Mouse (Mus musculus): ENCODE measurements around the gene Lpcat1. TPM values are rescaled to one million over a fixed set of nuclear protein-coding genes. Genes with fewer than 3 reads are reported as not detected.
A peak's percentile ranks its signal among the peaks of the same experiment; 100 is the strongest.

Gene Lpcat1
- 59.0 and 60.4 TPM in 2 replicates for polyA plus RNA-seq (2016; fragmentation: Nextera tagmentation; extraction: Ambion mirVana)

DNA sequence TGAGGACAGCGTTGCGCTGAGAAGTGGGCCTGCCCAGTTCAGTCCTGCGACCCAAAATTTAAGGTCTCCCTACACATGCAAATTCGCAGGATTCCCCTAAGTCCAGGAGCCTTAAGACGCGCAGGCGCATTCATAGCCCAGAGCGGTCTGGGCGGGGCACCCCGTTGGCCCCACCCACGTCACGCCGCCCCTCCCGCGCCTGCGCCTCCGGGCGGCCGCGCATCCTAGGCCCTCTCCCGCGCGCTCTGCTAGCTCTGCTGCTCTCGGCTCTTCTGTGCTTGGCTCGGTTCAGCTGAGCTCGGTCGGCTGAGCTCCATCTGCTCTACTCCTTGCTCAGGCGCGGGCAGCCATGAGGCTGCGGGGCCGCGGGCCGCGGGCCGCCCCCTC is at the start of gene Lpcat1:
TSS of gene Lpcat1 (plus strand) at position 164 of the 387 bp plus-strand sequence.
- Histone ChIP-seq H3K4me1 (peaks cover 22% of the 10 kb centered on the region), H3K27me3 (replicated peaks) (no peaks in the 10 kb centered on the region), H3K9ac (peak within 1 kb of the TSS; percentile 93), H3K4me3 (peak within 1 kb of the TSS; percentile 89), H3K9me3 (no peaks in the 10 kb centered on the region), H3K4me2 (replicated peaks) (peak within 1 kb of the TSS; percentile 95), H3K27ac (peak within 1 kb of the TSS; percentile 95), H3K36me3 (no peaks in the 10 kb centered on the region)
- peak; percentile 95 for ATAC-seq (ENCODE audit: low FRiP score, low read depth)
- WGBS, result under 1% methylated on average over 35 of the region's 35 CpGs

DNA sequence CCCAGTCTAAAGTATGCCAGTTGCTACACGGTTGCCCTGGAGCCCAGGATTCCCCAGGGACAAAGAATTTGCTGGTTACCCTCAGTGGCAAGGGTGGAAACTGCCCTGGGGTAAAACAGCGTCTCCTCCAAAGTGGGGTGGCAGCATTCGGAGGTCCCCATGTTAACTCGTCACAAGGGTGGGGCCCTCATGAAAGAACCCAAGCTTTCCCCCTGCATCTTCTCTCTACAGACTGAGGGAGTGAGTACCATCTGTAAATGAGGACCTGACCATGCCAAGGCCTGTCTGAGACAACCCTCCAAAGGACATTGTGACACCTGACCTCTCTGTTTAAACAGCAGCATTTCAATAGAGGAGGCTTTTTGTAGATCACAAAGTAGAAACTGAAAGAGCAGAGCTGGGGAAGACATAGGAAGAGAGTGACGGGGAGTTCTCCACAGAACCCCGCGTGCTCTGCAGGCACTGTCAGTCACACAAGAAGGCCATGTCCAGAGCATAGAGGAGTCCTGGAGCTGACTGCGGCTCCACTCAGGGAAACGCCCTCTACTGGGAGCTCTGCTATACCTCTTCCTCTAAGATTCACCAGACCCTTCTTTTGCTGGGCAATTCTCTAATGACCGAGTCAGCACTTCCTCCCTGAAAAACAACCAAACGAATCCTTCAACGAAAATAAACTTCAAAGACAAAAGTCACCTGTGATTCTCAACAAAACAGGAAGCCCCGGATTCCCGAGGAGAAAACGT is 49.3 kb upstream of the Lpcat1 start:
- no peak overlapping the region for H3K4me2 ChIP-seq (replicated peaks)
- ATAC-seq (ENCODE audit: low FRiP score, low read depth), result peak; percentile 68; the same call in 1 of the 2 replicates
- H3K4me3 ChIP-seq, result no peak overlapping the region
- no peak overlapping the region for H3K9ac ChIP-seq
- no peaks in the 10 kb centered on the region for H3K36me3 ChIP-seq
- no peak overlapping the region for H3K27ac ChIP-seq
- H3K27me3 ChIP-seq (replicated peaks), result no peaks in the 10 kb centered on the region
- H3K4me1 ChIP-seq, result peaks cover 11% of the 10 kb centered on the region
- WGBS, result 40% methylated on average over 15 of the region's 15 CpGs
- no peaks in the 10 kb centered on the region for H3K9me3 ChIP-seq

- H3K9me3 ChIP-seq, result no peaks in the 10 kb centered on the region
- H3K9ac ChIP-seq, result no peak overlapping the region
- H3K36me3 ChIP-seq, result no peaks in the 10 kb centered on the region
- H3K4me3 ChIP-seq, result no peak overlapping the region
- no peaks in the 10 kb centered on the region for H3K27me3 ChIP-seq (replicated peaks)
- peak overlapping the region; percentile 16; the same call in 1 of the 2 replicates for H3K4me2 ChIP-seq (replicated peaks)
- no peak overlapping the region for H3K27ac ChIP-seq
- peaks cover 11% of the 10 kb centered on the region for H3K4me1 ChIP-seq
- 42% methylated on average over 12 of the region's 12 CpGs for WGBS
- ATAC-seq (ENCODE audit: low FRiP score, low read depth), result no peak
Measured at GRCm38 (mm10) chr13:73418297-73418696, 48.7 kb upstream of the Lpcat1 start.

GRCm38 (mm10) chr13:73419244-73419643 is 47.8 kb upstream of the Lpcat1 start:
- H3K4me1 ChIP-seq, result peaks cover 11% of the 10 kb centered on the region
- no peak overlapping the region for H3K4me2 ChIP-seq (replicated peaks)
- no peak overlapping the region for H3K4me3 ChIP-seq
- H3K9me3 ChIP-seq, result no peaks in the 10 kb centered on the region
- ATAC-seq (ENCODE audit: low FRiP score, low read depth), result no peak
- H3K36me3 ChIP-seq, result no peaks in the 10 kb centered on the region
- H3K27me3 ChIP-seq (replicated peaks), result no peaks in the 10 kb centered on the region
- WGBS, result 80% methylated on average over 5 of the region's 5 CpGs
- H3K9ac ChIP-seq, result no peak overlapping the region
- H3K27ac ChIP-seq, result no peak overlapping the region

- H3K9ac ChIP-seq, result no peak overlapping the region
- no peaks in the 10 kb centered on the region for H3K36me3 ChIP-seq
- 64% methylated on average over 4 of the region's 4 CpGs for WGBS
- H3K9me3 ChIP-seq, result no peaks in the 10 kb centered on the region
- peaks cover 5% of the 10 kb centered on the region for H3K4me1 ChIP-seq
- H3K4me2 ChIP-seq (replicated peaks), result no peak overlapping the region
- H3K27ac ChIP-seq, result no peak overlapping the region
- ATAC-seq (ENCODE audit: low FRiP score, low read depth), result no peak
- no peak overlapping the region for H3K4me3 ChIP-seq
- no peaks in the 10 kb centered on the region for H3K27me3 ChIP-seq (replicated peaks)
Measured at GRCm38 (mm10) chr13:73423043-73423442, 44.0 kb upstream of the Lpcat1 start.

GRCm38 (mm10) chr13:73425035-73425434 is 42.0 kb upstream of the Lpcat1 start:
- no peak overlapping the region for H3K4me3 ChIP-seq
- no peaks in the 10 kb centered on the region for H3K36me3 ChIP-seq
- H3K9me3 ChIP-seq, result no peaks in the 10 kb centered on the region
- ATAC-seq (ENCODE audit: low FRiP score, low read depth), result no peak
- no peaks in the 10 kb centered on the region for H3K4me1 ChIP-seq
- H3K27me3 ChIP-seq (replicated peaks), result no peaks in the 10 kb centered on the region
- H3K4me2 ChIP-seq (replicated peaks), result no peak overlapping the region
- WGBS, result 73% methylated on average over 6 of the region's 6 CpGs
- H3K9ac ChIP-seq, result no peak overlapping the region
- H3K27ac ChIP-seq, result no peak overlapping the region

DNA sequence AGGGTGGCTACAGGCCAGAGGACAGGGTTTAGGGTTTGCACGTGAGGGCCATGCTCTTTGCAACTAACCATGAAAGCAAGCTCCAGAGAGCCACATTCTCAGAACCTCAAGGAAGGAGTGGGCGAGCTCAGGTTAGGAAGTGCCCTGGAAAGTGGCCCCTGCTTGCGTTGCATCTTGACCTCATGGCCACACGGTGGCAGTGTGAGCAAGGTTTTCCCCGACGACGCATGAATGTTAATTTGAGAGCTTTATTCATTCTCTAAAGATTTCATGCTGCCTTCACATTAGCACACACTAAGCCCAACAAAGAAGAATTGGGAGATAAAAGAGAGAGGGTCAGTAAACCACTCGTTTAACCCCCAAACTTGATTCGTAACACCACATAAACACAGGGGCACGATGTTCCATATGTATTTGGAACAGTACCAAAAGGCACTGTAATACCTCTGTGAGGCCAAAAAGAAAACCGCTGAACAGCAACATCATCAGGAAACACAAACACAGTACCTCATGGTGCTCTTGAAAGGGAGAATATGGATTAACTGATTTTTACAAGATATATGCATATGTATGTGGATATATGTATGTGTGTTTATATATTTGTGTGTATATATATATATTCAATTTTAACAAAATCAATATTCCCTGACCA is 41.0 kb upstream of the Lpcat1 start:
- no peak overlapping the region for H3K27ac ChIP-seq
- no peaks in the 10 kb centered on the region for H3K4me1 ChIP-seq
- H3K36me3 ChIP-seq, result no peaks in the 10 kb centered on the region
- H3K4me3 ChIP-seq, result no peak overlapping the region
- ATAC-seq (ENCODE audit: low FRiP score, low read depth), result 0 out of 2 replicates have a peak, but pooled peaks have one; percentile 41
- WGBS, result 9% methylated on average over 11 of the region's 11 CpGs
- 0 out of 2 replicates have a peak overlapping the region, but pooled peaks have one; percentile 21 for H3K4me2 ChIP-seq (replicated peaks)
- no peaks in the 10 kb centered on the region for H3K27me3 ChIP-seq (replicated peaks)
- H3K9ac ChIP-seq, result no peak overlapping the region
- H3K9me3 ChIP-seq, result no peaks in the 10 kb centered on the region

DNA sequence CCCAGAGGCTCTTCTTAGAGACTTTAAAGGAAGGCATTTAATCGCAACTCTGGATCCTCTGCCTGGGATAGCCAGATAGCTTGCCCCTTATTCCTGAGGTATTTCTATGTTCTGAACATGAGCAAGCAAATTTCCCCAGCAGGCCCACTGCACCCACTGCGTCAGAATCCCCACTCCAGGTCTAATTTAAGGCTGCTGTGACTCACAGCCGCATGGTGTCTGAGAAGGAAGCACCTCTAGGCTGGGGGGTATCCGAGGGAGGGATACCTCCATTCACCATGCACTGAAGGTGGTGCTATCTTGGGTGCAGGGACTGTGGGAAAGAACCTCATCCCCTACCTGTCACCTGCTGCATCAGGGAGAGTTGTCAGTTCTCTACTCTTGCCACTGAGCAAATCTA is 40.4 kb upstream of the Lpcat1 start:
- 0 out of 2 replicates have a peak, but pooled peaks have one; percentile 21 for ATAC-seq (ENCODE audit: low FRiP score, low read depth)

GRCm38 (mm10) chr13:73429605-73430321 is 37.2 kb upstream of the Lpcat1 start:
- H3K4me1 ChIP-seq, result no peaks in the 10 kb centered on the region
- H3K4me3 ChIP-seq, result no peak overlapping the region
- 87% methylated on average over 6 of the region's 6 CpGs for WGBS
- no peak overlapping the region for H3K27ac ChIP-seq
- no peaks in the 10 kb centered on the region for H3K27me3 ChIP-seq (replicated peaks)
- no peak overlapping the region for H3K9ac ChIP-seq
- ATAC-seq (ENCODE audit: low FRiP score, low read depth), result no peak
- H3K9me3 ChIP-seq, result no peaks in the 10 kb centered on the region
- no peak overlapping the region for H3K4me2 ChIP-seq (replicated peaks)
- H3K36me3 ChIP-seq, result no peaks in the 10 kb centered on the region

More for the DNA sequence above, 40.4 kb upstream of the Lpcat1 start:
- no peaks in the 10 kb centered on the region for H3K9me3 ChIP-seq
- no peaks in the 10 kb centered on the region for H3K27me3 ChIP-seq (replicated peaks)
- 86% methylated on average over 4 of the region's 4 CpGs for WGBS
- no peak overlapping the region for H3K4me3 ChIP-seq
- no peak overlapping the region for H3K9ac ChIP-seq
- no peaks in the 10 kb centered on the region for H3K36me3 ChIP-seq
- no peaks in the 10 kb centered on the region for H3K4me1 ChIP-seq
- H3K4me2 ChIP-seq (replicated peaks), result no peak overlapping the region
- H3K27ac ChIP-seq, result no peak overlapping the region

DNA sequence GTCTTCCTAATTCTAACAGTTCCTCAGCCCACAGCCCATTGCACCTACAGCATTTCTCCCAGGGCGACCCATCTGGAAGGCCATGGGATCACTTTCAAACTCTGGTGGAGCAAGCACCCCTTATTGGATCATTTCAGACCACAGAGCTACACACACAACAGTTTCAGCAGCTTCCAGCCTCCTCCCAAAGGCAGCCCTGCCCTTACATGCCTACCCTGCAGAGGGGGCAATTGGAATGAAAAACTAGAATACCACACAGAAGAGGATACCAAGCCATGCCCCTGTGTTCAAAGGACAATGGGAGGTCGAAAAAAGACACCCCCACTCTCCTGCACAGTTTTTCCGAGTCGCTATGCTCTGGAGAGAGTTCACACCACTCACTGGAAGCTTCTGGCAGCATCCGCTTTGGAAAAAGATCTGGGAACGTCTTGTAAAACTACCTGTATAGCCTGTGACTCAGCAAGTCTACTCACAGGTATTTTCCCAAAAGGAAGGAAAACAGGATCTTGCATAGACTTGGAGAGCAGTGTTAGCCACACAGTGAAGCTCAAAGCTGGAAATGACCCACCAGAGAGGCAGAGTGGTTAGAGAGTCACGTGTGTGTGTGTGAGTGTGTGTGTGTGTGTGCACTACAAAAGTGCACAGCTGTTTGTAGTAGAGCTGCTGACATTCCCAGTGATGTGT is 34.4 kb upstream of the Lpcat1 start:
- Histone ChIP-seq H3K4me3 (no peak overlapping the region), H3K36me3 (no peaks in the 10 kb centered on the region), H3K4me1 (no peaks in the 10 kb centered on the region), H3K9ac (no peak overlapping the region), H3K27me3 (replicated peaks) (no peaks in the 10 kb centered on the region), H3K4me2 (replicated peaks) (no peak overlapping the region), H3K27ac (no peak overlapping the region), H3K9me3 (no peaks in the 10 kb centered on the region)
- 77% methylated on average over 7 of the region's 7 CpGs for WGBS
- no peak for ATAC-seq (ENCODE audit: low FRiP score, low read depth)

- 87% methylated on average over 15 of the region's 15 CpGs for WGBS
- Histone ChIP-seq H3K9ac (no peak overlapping the region), H3K4me1 (peaks cover 1% of the 10 kb centered on the region; the same call in 1 of the 2 replicates), H3K4me3 (no peak overlapping the region), H3K4me2 (replicated peaks) (no peak overlapping the region), H3K27me3 (replicated peaks) (no peaks in the 10 kb centered on the region), H3K27ac (no peak overlapping the region), H3K36me3 (no peaks in the 10 kb centered on the region), H3K9me3 (no peaks in the 10 kb centered on the region)
- no peak for ATAC-seq (ENCODE audit: low FRiP score, low read depth)
Measured at GRCm38 (mm10) chr13:73433681-73434535, 33.1 kb upstream of the Lpcat1 start.

Measured in neural tube, embryonic 12.5 days (tissue).